Mouse (Mus musculus) hindbrain, embryonic 15.5 days (tissue): Measurements from ENCODE around the gene Cacng8. TPM values are rescaled to one million over a fixed set of nuclear protein-coding genes. Genes with fewer than 3 reads are reported as not detected.
"Not testable (repeated sequence)": the region's sequence is repeated elsewhere in the genome, so short reads cannot be mapped to it uniquely, and the experiment has no call there.

Source experiments
- ATAC-seq: fragments of 200-750 bp; cut with Nextera tagmentation; 2 replicates; pipeline ENCODE4 v1.8.0; 2017; ENCODE audit warnings: low read depth, moderate number of reproducible peaks, moderate TSS enrichment; ENCODE audit not compliant: low FRiP score
- H3K27ac ChIP-seq: fragments of 300-500 bp; sonication (generic); replicated peaks from 2 replicates; pipeline ENCODE4 v1.5.1; 2015; ENCODE audit warnings: mild to moderate bottlenecking, inconsistent platforms
- H3K27me3 ChIP-seq: fragments of 300-500 bp; sonication (generic); 2 replicates; pipeline ENCODE4 v1.6.1; 2015; ENCODE audit warnings: control low read depth, inconsistent platforms
- H3K36me3 ChIP-seq: fragments of 300-500 bp; sonication (generic); 2 replicates; pipeline ENCODE4 v1.6.1; 2015; ENCODE audit warnings: control low read depth, inconsistent platforms
- H3K4me1 ChIP-seq: fragments of 300-500 bp; sonication (generic); replicated peaks from 2 replicates; pipeline ENCODE4 v1.6.1; 2015; ENCODE audit warnings: control low read depth, inconsistent platforms
- H3K4me2 ChIP-seq: fragments of 300-500 bp; sonication (generic); 2 replicates; pipeline ENCODE4 v1.6.1; 2015; ENCODE audit warnings: moderate library complexity, mild to moderate bottlenecking, inconsistent platforms
- H3K4me3 ChIP-seq: fragments of 300-500 bp; sonication (generic); 2 replicates; pipeline ENCODE4 v1.5.1; 2015; ENCODE audit warnings: mild to moderate bottlenecking, inconsistent platforms
- H3K9ac ChIP-seq: fragments of 300-500 bp; sonication (generic); 2 replicates; pipeline ENCODE4 v1.6.1; 2015; ENCODE audit warnings: inconsistent platforms
- H3K9me3 ChIP-seq: fragments of 300-500 bp; sonication (generic); 2 replicates; pipeline ENCODE4 v1.6.1; 2016; ENCODE audit warnings: control low read depth, inconsistent platforms
- WGBS: fragments of 180-500 bp; shearing (Covaris S2); methylation state at CpG from one replicate; pipeline ENCODE4 v1.1.7; 2015; 5-methylcytosine and 5-hydroxymethylcytosine counted together
- polyA plus RNA-seq: library from polyadenylated mRNA; unstranded; fragments of >200 nt; fragmentation: Nextera tagmentation; extraction: Ambion mirVana; gene quantifications from 2 replicates; pipeline ENCODE4 v1.2.1, GENCODE M21; 2015

Cacng8 gene
- polyA plus RNA-seq, 1 experiment from 2014 or later = 14.6 TPM

- H3K4me3 ChIP-seq = peak overlapping the region; percentile 57
- peak; percentile 37; the same call in 1 of the 2 replicates for ATAC-seq
- WGBS = 2% methylated on average over 16 of the region's 17 CpGs
Observed at GRCm38 (mm10) chr7:3389444-3390412, 755 bp upstream of the Cacng8 start.

GRCm38 (mm10) chr7:3391081-3391451, 583 bp downstream of the Cacng8 start:
- Histone ChIP-seq H3K4me1 (peaks cover 53% of the 10 kb centered on the region), H3K27me3 (no peaks in the 10 kb centered on the region), H3K27ac (peak overlapping the region; percentile 69), H3K36me3 (0 out of 2 replicates have a peak, but pooled peaks cover 10% of the 10 kb centered on the region), H3K9me3 (no peaks in the 10 kb centered on the region), H3K4me3 (peak overlapping the region; percentile 57), H3K4me2 (peak overlapping the region; percentile 88), H3K9ac (peak overlapping the region; percentile 62)
- peak; percentile 29 for ATAC-seq
- WGBS = under 1% methylated on average over 12 of the region's 12 CpGs

More at GRCm38 (mm10) chr7:3389444-3390412, 755 bp upstream of the Cacng8 start:
- Histone ChIP-seq H3K27ac (peak overlapping the region; percentile 69), H3K4me2 (peak overlapping the region; percentile 88), H3K9me3 (no peaks in the 10 kb centered on the region), H3K27me3 (no peaks in the 10 kb centered on the region), H3K36me3 (0 out of 2 replicates have a peak, but pooled peaks cover 8% of the 10 kb centered on the region), H3K9ac (peak overlapping the region; percentile 62; the same call in 1 of the 2 replicates), H3K4me1 (peaks cover 50% of the 10 kb centered on the region)

DNA sequence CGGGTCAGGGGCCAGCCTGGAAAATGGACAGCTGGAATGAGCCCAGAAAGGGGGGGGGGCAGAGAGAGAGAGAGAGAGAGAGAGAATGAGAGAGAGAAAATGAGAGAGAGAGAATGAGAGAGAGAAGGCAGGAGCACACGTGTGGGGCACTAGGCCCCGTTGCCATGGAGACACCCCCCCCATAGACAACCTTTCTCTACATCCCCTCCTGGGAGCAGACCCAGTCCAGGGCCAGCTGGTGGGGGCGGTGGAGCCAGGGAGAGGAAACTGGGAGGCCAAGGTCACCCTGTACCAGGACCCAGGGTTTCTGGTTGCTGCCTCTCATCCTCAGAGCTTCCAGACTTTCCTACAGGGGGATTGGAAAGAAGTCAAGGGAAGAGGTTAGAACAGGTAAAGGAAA, 1.3 kb downstream of the Cacng8 start:
- Histone ChIP-seq H3K4me3 (peak overlapping the region; percentile 57), H3K27me3 (no peaks in the 10 kb centered on the region), H3K4me2 (peak overlapping the region; percentile 88), H3K9me3 (no peaks in the 10 kb centered on the region), H3K27ac (peak overlapping the region; percentile 69; the same call in 1 of the 2 replicates), H3K4me1 (peaks cover 57% of the 10 kb centered on the region), H3K36me3 (0 out of 2 replicates have a peak, but pooled peaks cover 10% of the 10 kb centered on the region), H3K9ac (peak overlapping the region; percentile 62)
- ATAC-seq = no peak; the same call in 1 of the 2 replicates
- 6% methylated on average over 4 of the region's 4 CpGs for WGBS

GRCm38 (mm10) chr7:3397355-3397754, 6.9 kb downstream of the Cacng8 start:
- Histone ChIP-seq H3K4me2 (no peak overlapping the region; the same call in 1 of the 2 replicates), H3K4me1 (peaks cover 29% of the 10 kb centered on the region), H3K9ac (no peak overlapping the region), H3K9me3 (no peaks in the 10 kb centered on the region), H3K36me3 (0 out of 2 replicates have a peak, but pooled peaks cover 10% of the 10 kb centered on the region), H3K4me3 (no peak overlapping the region), H3K27ac (no peak overlapping the region), H3K27me3 (no peaks in the 10 kb centered on the region)
- WGBS = 45% methylated on average over 10 of the region's 10 CpGs
- ATAC-seq = no peak

DNA sequence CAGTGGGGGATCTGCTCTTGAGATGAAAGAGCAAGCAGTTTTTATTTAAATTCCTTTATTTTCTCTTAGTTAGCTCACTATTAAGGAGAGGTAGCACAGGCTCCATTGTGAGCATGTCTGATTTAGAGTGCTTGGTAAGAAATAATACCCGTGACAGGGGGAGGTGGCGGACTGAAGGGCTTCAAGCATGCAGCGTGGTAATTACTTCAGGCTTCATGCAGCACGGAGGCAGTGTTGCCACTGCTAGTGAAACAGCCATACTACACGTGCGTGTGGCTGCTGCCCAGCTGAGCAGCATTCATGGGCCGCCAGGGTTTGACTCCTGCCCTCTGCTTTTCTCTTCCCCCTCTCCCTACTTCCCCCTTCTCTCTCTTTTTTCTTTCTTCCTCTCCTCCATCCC, 7.3 kb downstream of the Cacng8 start:
- peak; percentile 65; the same call in 1 of the 2 replicates for ATAC-seq

GRCm38 (mm10) chr7:3398363-3398762, 7.9 kb downstream of the Cacng8 start:
- not testable (repeated sequence) for H3K9me3 ChIP-seq, H3K9ac ChIP-seq, H3K27me3 ChIP-seq, H3K4me3 ChIP-seq, H3K4me2 ChIP-seq, ATAC-seq, H3K27ac ChIP-seq
- Histone ChIP-seq H3K36me3 (peaks cover 17% of the 10 kb centered on the region; the same call in 1 of the 2 replicates), H3K4me1 (peaks cover 20% of the 10 kb centered on the region)
- 92% methylated on average over 8 of the region's 8 CpGs for WGBS

More for the DNA sequence above, 7.3 kb downstream of the Cacng8 start:
- H3K4me2 ChIP-seq = no peak overlapping the region; the same call in 1 of the 2 replicates
- no peaks in the 10 kb centered on the region for H3K27me3 ChIP-seq
- H3K4me1 ChIP-seq = peaks cover 25% of the 10 kb centered on the region
- H3K9me3 ChIP-seq = no peaks in the 10 kb centered on the region
- no peak overlapping the region for H3K9ac ChIP-seq
- peaks cover 11% of the 10 kb centered on the region; the same call in 1 of the 2 replicates for H3K36me3 ChIP-seq
- H3K27ac ChIP-seq = no peak overlapping the region
- 21% methylated on average over 7 of the region's 7 CpGs for WGBS
- no peak overlapping the region for H3K4me3 ChIP-seq

GRCm38 (mm10) chr7:3399937-3400336, 9.5 kb downstream of the Cacng8 start:
- Histone ChIP-seq H3K9me3 (no peaks in the 10 kb centered on the region), H3K27ac (no peak overlapping the region), H3K36me3 (peaks cover 9% of the 10 kb centered on the region; the same call in 1 of the 2 replicates)

DNA sequence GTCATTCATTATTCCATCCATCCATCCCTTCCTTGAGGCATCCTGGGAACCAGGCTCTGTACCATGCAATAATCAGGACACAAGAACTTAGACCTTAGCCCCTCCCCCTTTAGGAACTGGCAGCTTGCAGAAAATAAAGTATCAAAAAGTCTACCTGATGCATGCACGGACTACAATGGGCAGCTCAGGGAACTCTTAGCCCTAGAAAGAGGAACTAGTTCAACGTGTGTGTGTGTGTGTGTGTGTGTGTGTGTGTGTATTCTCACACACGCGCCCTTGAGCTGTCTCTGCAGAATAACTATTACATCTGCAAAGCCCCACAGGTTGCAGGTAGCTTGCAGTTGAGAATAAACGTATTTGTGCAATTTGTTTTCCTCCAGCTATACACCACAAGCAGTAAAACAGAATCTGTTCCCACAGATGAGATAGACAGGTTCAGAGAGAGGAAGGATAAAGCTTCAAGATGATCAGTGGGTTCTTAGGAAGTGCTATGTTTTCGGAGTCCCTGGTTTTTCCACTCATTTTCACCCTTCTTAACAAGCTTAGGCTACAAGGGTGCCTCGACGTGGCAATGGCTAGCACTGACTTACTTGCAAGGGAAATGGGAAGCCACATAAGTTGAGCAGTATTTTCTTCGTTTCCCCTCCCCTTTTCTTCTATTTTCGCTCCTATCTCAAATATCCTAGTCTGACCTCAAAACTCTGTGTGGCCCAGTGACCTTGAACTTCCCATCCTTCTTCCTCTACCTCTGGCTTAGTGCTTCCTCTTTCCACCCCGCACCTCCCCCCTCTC, 19.4 kb downstream of the Cacng8 start:
- Histone ChIP-seq H3K4me3 (no peak overlapping the region), H3K9ac (no peak overlapping the region), H3K27ac (no peak overlapping the region), H3K9me3 (no peaks in the 10 kb centered on the region), H3K36me3 (no peaks in the 10 kb centered on the region), H3K4me1 (peaks cover 22% of the 10 kb centered on the region), H3K4me2 (no peak overlapping the region), H3K27me3 (peaks cover 20% of the 10 kb centered on the region)
- WGBS = 71% methylated on average over 11 of the region's 11 CpGs
- ATAC-seq = no peak

More at GRCm38 (mm10) chr7:3399937-3400336, 9.5 kb downstream of the Cacng8 start:
- Histone ChIP-seq H3K4me1 (peaks cover 17% of the 10 kb centered on the region), H3K4me2 (no peak overlapping the region), H3K27me3 (no peaks in the 10 kb centered on the region), H3K4me3 (no peak overlapping the region), H3K9ac (no peak overlapping the region)
- no peak for ATAC-seq

DNA sequence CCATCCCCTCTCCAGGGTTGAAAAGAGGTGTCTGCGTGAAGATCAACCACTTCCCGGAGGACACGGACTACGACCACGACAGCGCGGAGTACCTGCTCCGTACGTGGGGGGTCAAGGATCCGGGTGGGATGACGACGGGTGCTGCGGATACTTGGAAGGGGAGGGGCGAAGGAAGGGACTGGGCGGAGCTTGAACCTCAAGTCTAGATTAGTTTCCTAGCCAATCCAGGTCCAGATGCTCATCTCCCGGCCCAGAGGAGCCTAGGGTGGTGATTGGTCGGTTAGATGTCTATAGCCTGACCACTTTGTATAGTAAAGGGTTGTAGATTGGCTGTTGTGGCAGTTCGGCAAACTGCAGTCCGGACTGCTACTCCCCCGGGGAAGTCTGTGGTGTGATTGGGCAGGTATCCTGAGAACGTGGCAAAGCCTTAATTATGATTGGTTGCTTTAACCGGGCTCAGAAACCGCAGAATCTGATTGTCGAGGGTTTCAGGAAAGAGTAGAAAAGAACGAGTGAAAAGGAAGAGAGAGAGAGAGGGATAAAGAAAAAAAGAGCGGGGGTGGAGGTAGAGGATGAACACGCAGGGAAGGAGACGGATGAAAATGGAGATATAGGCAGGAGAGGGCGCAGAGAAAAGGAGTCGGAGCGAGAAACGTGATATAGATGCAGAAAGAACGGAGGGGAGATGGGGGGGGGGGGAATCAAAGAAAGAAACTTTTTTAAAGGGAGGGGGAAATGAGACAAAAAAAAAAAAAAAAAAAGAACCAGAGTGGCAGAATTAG, 20.9 kb downstream of the Cacng8 start:
- Histone ChIP-seq H3K4me3 (peak overlapping the region; percentile 42), H3K27ac (no peak overlapping the region), H3K4me2 (peak overlapping the region; percentile 96), H3K4me1 (peaks cover 28% of the 10 kb centered on the region), H3K9ac (peak overlapping the region; percentile 39; the same call in 1 of the 2 replicates), H3K36me3 (no peaks in the 10 kb centered on the region), H3K9me3 (no peaks in the 10 kb centered on the region), H3K27me3 (peaks cover 24% of the 10 kb centered on the region)
- peak; percentile 88 for ATAC-seq
- under 1% methylated on average over 33 of the region's 33 CpGs for WGBS

DNA sequence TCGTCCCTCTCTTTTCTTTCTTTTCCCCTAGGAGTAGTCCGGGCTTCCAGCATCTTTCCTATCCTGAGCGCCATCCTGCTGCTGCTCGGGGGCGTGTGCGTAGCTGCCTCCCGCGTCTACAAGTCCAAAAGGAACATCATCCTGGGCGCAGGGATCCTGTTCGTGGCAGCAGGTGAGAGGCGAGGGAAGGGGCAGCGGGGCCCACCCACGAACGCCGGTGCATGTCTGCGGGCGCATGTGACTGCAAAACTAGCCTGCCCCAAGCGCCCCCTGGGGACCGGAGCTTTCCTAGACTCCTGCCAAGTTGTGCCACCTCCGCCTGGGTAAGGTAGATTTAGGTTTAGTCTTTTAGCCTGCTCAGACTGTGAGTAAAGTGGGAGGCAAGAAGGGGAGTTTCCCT, 21.6 kb downstream of the Cacng8 start:
- Histone ChIP-seq H3K4me2 (peak overlapping the region; percentile 96), H3K27me3 (peaks cover 31% of the 10 kb centered on the region), H3K4me1 (peaks cover 28% of the 10 kb centered on the region), H3K9ac (peak overlapping the region; percentile 39), H3K36me3 (no peaks in the 10 kb centered on the region), H3K27ac (no peak overlapping the region), H3K4me3 (peak overlapping the region; percentile 42), H3K9me3 (no peaks in the 10 kb centered on the region)
- no peak for ATAC-seq
- WGBS = 1% methylated on average over 20 of the region's 20 CpGs

GRCm38 (mm10) chr7:3414888-3415287, 24.4 kb downstream of the Cacng8 start:
- Histone ChIP-seq H3K9ac (peak overlapping the region; percentile 71), H3K4me3 (peak overlapping the region; percentile 58), H3K27me3 (peaks cover 34% of the 10 kb centered on the region), H3K27ac (0 out of 2 replicates have a peak overlapping the region, but pooled peaks have one; percentile 40), H3K9me3 (no peaks in the 10 kb centered on the region), H3K4me1 (peaks cover 28% of the 10 kb centered on the region), H3K4me2 (peak overlapping the region; percentile 96), H3K36me3 (no peaks in the 10 kb centered on the region)
- 2% methylated on average over 37 of the region's 47 CpGs for WGBS
- 0 out of 2 replicates have a peak, but pooled peaks have one; percentile 6 for ATAC-seq
